Mouse (Mus musculus) kidney, adult 10 weeks (tissue): ENCODE data around the gene Lrrc55. TPM values are rescaled to one million over a fixed set of nuclear protein-coding genes. Genes with fewer than 3 reads are reported as not detected.

ENCODE experiments used
- polyA plus RNA-seq: library from polyadenylated mRNA; stranded (reverse); fragments of 350-450 nt; fragmentation: Illumina TruSeq; extraction: RNeasy Lipid Tissue Mini Kit (QIAGEN cat#74804); gene quantifications from one replicate; pipeline ENCODE4 v1.2.3, GENCODE M21; 2014; ENCODE audit warnings: low read depth, low replicate concordance

The Lrrc55 gene
- 1.1 TPM for polyA plus RNA-seq

GRCm38 (mm10) chr2:85196901-85197300 lies at the start of gene Lrrc55:
Gene Lrrc55 (minus strand): TSS chr2:85197197.

DNA sequence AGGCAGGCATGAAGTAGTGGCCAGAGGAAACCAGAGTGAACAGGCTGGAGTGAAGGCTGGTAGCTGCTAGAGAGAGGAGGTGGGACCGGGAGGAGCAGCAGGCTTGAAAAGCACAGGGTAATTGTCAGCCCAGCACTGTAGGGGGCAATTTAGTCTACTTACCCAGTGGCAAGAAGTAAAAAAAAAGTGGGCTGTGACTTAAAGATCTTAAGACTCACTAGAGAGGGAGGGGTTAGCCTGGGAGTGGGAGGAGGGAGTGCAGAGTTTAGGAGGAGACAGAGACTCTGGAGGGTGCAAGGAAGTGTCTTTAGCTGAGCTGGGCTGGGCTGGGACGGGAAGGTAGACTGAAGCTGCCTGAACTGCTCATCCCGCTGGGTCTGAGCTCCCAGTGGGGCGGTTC lies 60.9 kb downstream of the Lrrc55 start, which contains the start of gene Aplnr:
TSS of gene Aplnr (plus strand) at position 137 of the 400 bp plus-strand sequence.

Other genes with a start within 250 kb of the Lrrc55 start
- not detected for gene Prg2, start 216.7 kb downstream of the Lrrc55 start, polyA plus RNA-seq
- not detected for gene Prg3, start 209.0 kb downstream of the Lrrc55 start, polyA plus RNA-seq
- gene Ssrp1, start 160.0 kb downstream of the Lrrc55 start, polyA plus RNA-seq: 85.3 TPM
- gene P2rx3, start 159.7 kb downstream of the Lrrc55 start, polyA plus RNA-seq: not detected
- gene Tnks1bp1, start 149.2 kb downstream of the Lrrc55 start, polyA plus RNA-seq: 0.69 TPM
- 5.3 TPM for gene Aplnr, start 61.0 kb downstream of the Lrrc55 start, polyA plus RNA-seq
- not detected for gene Olfr987, start 142.1 kb upstream of the Lrrc55 start, polyA plus RNA-seq
- gene Olfr988, start 166.0 kb upstream of the Lrrc55 start, polyA plus RNA-seq: not detected
- not detected for gene Olfr992, start 212.3 kb upstream of the Lrrc55 start, polyA plus RNA-seq
- gene Olfr993, start 217.7 kb upstream of the Lrrc55 start, polyA plus RNA-seq: not detected
- gene Olfr994, start 239.3 kb upstream of the Lrrc55 start, polyA plus RNA-seq: not detected
- not detected for gene Olfr995, start 246.4 kb upstream of the Lrrc55 start, polyA plus RNA-seq